Mouse (Mus musculus): ENCODE results near the gene Bcat2. TPM values are rescaled to one million over a fixed set of nuclear protein-coding genes. Genes with fewer than 3 reads are reported as not detected.
A peak's percentile ranks its signal among the peaks of the same experiment; 100 is the strongest.

Gene Bcat2
- total RNA-seq, 1 experiment from 2014 or later = 244 TPM

DNA sequence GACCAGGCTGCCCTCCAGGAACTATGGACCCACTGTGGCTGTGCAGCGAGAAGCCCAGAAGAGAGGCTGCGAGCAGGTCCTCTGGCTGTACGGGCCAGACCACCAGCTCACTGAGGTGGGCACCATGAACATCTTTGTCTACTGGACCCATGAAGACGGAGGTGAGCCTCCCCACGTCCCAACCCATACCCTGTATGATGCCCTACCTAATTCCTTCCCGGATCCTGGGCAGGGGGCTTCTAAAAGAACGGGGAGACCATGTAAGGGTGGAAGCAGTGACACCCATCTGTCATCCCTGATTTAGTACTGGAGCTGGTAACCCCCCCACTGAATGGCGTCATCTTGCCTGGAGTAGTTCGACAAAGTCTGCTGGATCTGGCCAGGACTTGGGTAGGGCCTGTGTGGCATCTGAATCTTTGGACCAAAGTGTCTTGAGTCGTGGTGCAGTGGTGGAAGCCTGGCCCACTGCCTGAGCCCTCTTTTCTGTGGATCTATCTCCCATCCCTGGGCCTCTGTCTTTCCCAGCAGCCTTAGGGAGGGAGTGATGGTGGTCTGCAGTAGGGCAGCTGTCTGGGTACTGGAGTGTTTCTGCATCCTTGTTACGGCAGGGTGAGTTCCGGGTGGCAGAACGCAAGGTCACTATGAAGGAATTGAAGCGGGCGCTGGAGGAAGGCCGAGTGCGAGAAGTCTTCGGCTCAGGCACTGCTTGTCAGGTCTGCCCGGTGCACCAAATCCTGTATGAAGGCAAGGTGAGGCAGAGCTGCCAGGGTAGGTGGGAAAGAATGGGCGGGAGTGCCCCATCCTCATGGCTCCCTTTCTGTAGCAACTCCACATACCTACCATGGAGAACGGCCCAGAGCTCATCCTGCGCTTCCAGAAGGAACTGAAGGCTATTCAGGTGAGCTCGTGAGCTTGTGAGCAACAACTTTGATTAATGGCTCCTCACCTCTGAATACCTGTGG is 18.0 kb downstream of the Bcat2 start:
- no peak for DNase-seq

- DNase-seq = peak; percentile 89
Observed at GRCm38 (mm10) chr7:45589173-45589572, 19.2 kb downstream of the Bcat2 start.

DNA sequence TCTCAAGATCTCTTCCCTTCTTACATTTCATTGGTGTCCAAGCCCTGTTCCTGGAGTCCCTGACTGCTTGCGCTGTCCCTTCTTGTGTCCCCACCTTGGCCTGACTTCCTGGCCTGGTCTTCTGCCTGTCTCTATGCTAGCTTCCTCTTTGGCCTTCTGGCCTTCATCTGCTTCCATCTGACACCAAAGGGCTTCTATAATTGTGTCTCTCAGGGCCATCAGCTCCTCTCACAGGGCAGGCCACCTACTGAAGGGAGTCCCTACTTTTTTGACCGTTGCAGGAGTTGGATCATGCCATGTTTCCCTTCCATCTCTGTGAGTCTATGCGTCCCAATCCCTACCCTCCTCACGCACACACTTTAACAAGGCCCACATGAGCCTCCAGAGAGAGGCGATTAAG is 19.9 kb downstream of the Bcat2 start:
- no peak for DNase-seq

GRCm38 (mm10) chr7:45590874-45591273 is 20.9 kb downstream of the Bcat2 start:
- DNase-seq = no peak

- DNase-seq = no peak
Observed at GRCm38 (mm10) chr7:45591880-45592279, 21.9 kb downstream of the Bcat2 start.

DNA sequence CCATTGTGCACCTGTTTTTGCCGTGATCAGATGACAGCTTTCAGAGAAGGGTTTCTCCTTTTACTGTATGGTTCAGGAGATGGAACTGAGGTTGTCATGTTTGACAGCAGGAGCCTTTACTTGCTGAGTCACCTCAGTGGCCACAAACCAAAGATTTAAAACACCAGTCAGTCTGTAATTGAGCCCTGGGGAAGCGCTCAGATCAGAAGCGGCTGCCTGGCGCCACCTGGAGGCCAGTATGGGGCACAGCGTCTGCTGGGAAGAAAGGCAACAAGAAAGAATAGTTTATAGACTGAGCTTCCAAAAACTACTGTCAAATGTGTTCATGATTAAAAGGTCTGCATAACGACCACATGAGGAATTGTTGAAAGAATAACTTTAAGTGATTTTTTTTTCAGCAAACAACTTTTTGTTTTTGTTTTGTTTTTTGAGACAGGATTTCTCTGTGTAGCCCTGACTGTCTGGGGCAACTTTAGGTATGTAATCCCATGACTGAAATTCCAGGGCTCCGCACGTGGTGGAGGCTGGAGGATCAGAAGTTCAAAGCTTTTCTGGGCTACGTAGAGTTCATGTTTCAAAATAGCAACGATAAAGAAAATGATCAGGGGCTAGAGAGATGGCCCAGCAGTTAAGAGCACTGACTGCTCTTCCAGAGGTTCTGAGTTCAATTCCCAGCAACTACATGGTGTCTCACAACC is 23.3 kb downstream of the Bcat2 start:
- DNase-seq = peak; percentile 76

DNA sequence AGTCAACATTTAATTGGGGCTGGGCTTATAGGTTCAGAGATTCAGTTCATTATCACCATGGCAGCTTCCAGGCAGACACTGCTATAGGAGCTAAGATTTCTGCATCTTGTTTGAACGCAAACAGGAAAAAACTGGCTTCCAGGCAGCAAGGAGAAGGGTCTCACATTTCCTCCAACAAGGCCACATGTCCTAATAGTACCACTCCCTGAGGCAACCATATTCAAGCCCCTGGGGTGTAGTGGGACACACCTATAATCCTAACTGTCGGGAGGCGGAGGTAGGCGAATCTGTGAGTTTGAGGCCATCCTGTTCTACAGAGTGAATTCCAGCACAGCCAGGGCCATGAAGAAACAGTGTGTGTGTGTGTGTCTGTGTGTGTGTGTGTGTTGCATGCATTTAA is 25.2 kb downstream of the Bcat2 start:
- no peak for DNase-seq

GRCm38 (mm10) chr7:45596107-45596506 is 26.2 kb downstream of the Bcat2 start:
- no peak for DNase-seq

DNA sequence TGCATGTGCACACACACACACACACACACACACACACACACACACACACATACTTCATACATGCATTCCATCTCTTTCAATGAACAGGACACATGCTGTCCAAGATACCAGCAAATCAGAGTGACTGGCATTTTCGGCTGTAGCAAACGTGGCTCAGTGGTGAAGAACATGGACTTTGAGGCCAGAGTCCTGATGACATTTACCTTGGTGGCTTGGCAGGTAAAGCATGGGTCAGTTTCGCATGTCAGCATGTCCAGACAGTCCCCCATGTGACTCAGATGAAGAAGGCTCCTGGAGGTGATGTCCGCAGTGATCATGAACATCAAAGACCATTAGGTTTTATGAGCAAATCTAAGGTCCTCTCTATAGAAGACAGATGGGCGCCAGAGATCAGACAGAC is 27.1 kb downstream of the Bcat2 start:
- no peak for DNase-seq

DNA sequence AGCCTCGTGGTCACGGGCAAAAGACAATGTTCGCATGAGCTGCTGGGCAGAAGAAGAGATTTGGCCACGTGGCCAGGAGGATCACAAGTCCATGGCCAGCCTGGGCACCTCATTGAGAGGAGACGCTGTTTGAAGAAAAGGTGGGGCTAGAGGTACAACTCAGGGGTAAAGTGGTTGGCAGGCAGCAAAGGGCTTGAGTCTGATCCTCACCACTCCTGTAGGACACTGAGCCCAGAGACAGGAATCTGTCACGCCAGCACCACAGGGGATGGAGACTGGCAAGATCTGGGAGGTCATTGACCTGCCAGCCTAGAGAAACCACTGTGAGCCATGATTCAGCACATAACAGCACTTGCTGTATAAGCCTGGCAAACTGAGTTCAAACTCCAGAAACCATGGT is 27.6 kb downstream of the Bcat2 start:
- no peak for DNase-seq

GRCm38 (mm10) chr7:45598960-45599879 is 29.3 kb downstream of the Bcat2 start:
- DNase-seq = no peak

GRCm38 (mm10) chr7:45605704-45606289 is 35.8 kb downstream of the Bcat2 start:
- no peak for DNase-seq

DNA sequence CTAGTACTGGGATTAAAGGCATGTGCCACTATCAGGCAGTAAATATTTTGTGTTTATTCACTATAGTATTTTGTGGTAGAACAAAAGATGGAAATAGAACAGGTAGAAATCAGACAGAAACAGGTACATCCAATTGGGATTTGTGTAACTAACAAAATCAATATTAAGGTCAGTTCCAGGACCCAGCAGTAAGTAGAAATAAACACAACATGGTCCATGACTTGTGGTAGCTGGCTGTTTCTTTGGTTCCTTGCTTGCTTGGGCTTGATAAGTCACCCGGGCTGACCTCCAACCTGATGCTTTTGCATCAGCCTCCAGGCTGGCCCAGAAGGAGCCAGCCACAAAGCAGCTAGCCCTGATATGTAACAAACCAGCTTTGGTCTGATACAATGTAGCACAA is 39.6 kb downstream of the Bcat2 start:
- no peak for DNase-seq

- no peak for DNase-seq
Observed at GRCm38 (mm10) chr7:45616277-45616676, 46.3 kb downstream of the Bcat2 start.

GRCm38 (mm10) chr7:45617042-45617695 is 47.2 kb downstream of the Bcat2 start, which contains the start of gene Fut1:
Fut1 (plus strand) TSS chr7:45617289.
- no peak for DNase-seq

- DNase-seq = no peak
Observed at GRCm38 (mm10) chr7:45618316-45618715, 48.4 kb downstream of the Bcat2 start.

DNA sequence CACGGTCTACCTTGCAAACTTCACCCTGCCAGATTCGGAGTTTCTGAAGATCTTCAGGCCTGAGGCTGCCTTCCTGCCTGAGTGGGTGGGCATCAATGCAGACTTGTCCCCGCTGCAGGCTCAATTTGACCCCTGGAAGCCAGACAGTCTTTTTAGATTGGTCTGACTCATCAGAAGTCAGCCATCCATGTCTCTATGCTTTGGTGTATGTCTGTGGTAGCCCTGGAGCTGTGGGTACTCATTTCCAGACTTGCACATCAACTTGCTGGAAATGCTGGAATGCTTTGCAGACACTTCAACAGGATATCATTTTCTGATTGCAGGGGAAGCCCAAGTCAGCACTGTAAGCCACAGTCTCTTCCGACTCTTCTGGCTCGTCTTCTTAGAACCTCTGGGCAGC is 49.6 kb downstream of the Bcat2 start:
- DNase-seq = no peak

GRCm38 (mm10) chr7:45621443-45621842 is 51.5 kb downstream of the Bcat2 start, which contains the start of gene Izumo1:
Izumo1 (plus strand) TSS chr7:45621811.
- DNase-seq = no peak

DNA sequence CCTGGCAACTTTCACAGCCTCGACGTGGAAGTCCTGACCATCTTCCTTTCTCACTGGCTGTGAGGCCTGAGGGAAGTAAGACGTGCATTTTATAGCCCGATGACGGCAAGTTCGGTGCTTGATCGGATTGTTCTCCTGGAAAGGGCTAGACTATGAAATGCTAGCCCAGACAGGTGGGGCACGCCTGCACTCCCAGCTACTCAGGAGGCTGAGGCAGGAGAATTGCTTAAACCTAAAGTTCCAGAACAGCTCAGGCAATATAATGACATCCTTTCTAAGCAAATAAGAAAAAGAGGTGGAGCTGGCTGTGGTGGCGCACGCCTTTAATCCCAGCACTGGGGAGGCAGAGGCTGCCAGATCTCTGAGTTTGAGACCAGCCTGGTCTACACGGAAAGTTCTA is 53.6 kb downstream of the Bcat2 start:
- no peak for DNase-seq

- DNase-seq = no peak
Observed at GRCm38 (mm10) chr7:45624718-45625117, 54.8 kb downstream of the Bcat2 start.

DNA sequence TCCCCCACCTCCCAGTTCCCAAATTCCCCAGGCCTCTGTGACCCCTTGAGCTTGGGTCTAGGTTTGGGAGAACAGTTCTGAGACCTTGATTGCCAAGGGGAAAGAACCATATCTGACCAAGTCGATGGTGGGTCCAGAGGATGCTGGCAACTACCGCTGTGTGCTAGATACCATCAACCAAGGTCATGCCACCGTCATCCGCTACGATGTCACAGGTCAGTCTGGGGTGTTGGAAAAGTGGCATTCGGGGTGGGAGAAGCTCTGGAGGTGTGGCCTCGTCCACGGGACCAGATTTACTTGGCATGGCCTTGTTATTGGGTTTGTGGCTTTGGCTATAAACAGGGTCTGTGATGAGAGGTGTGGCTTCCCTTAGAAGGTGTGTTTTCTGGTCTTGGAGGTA is 55.5 kb downstream of the Bcat2 start:
- no peak for DNase-seq

Measured in adrenal gland, postnatal 25 days (tissue).